Mouse (Mus musculus): ENCODE results near the gene Adgrl2.

Adgrl2 gene

GRCm38 (mm10) chr3:148887902-148888301 lies 102.5 kb downstream of the Adgrl2 start:
- intact Hi-C loops (cut with DNase I) = no loop called here

DNA sequence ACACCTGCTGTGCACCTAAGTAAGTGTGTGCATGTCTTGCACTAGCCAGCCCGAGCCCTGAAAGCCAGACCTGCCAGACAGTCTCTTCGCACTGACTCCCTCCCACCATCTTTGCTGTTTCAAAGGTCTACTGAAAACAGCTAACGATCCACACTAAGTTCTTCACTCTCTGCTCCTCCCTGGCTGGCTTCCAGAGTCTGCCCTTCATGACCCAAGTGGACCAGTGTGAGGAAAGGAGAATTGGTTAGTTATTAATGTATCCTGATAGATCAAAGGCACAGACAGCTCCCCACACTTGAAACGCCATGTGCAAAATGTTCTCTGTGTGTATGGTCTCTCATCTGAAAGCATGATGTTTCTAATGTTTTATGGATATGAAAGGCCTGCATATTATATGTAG lies 103.4 kb downstream of the Adgrl2 start:
- intact Hi-C loops (cut with DNase I) = no loop called here

- intact Hi-C loops (cut with DNase I) = no loop called here
Observed at GRCm38 (mm10) chr3:148885980-148886668, 104.2 kb downstream of the Adgrl2 start.

GRCm38 (mm10) chr3:148885184-148885583 lies 105.2 kb downstream of the Adgrl2 start:
- intact Hi-C loops (cut with DNase I) = no loop called here

DNA sequence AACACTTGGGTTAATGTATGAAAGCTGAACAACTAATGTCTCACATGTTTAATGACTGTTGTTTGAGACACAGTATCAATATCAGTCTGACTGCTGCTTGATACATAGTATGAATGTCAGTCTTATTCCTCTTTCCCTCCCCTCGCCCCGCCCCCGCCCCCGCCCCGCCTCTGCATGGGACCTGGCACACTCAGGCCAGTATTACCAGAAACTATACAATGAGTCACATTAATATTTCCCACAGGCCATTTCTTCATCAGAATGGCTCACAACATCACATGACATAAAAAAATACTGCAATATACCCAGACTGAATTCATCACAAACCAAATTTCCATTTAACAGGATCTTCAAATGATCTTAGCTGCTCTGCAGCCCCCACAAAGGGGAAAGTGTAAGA lies 108.9 kb downstream of the Adgrl2 start:
- intact Hi-C loops (cut with DNase I) = no loop called here

- intact Hi-C loops (cut with DNase I) = no loop called here
Observed at GRCm38 (mm10) chr3:148872563-148872962, 117.8 kb downstream of the Adgrl2 start.

DNA sequence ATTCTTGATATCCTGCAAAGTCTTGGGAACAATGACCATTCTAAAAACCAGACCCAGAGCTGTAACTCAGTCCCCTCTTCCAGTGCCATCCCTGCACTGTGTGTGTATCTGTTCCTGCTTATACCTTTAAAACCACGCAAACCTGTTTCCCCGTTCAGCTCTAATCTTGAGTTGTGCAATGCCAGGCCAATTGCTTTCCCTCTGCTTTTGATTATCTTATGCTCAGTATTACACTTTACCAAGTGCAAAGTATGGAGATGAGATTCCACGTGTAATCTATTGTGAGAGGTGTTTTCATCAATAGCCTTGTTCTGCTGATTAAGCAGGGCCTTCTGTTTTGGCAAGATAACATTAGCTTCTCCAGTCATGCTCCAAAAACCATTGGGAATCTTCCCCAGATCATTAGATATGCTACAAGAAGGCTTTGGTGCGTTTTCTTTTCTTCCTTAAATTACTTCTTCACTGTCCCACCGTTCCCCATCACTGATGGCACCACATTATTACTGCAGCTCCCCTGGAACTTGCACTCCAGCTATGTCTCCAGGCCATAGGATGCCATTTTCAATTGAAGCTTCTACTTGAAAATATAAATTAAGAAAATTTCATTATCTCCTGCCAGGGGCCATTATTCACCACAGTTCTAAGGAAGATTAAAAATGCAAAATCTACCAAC lies 118.4 kb downstream of the Adgrl2 start:
- intact Hi-C loops (cut with DNase I) = no loop called here

- intact Hi-C loops (cut with DNase I) = no loop called here
Observed at GRCm38 (mm10) chr3:148867618-148868017, 122.7 kb downstream of the Adgrl2 start.

DNA sequence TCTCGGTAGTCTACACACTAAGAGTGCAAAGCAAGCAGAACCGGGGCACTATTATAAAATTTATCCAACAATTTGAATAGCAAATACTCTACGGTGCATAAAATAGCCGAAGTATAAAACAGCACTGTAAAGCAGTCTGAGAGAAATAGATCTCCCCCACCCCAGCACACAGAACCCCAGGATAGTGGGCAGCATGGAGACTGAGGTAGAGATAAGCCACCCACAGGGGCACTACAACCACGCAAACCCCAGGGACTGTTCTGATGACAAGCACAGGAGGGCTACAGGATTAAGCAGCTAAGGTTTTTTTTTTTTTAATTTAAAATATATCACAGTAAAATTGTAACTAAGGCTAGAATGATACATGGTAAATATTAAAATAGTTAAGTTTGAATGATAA lies 123.7 kb downstream of the Adgrl2 start:
- intact Hi-C loops (cut with DNase I) = no loop called here

DNA sequence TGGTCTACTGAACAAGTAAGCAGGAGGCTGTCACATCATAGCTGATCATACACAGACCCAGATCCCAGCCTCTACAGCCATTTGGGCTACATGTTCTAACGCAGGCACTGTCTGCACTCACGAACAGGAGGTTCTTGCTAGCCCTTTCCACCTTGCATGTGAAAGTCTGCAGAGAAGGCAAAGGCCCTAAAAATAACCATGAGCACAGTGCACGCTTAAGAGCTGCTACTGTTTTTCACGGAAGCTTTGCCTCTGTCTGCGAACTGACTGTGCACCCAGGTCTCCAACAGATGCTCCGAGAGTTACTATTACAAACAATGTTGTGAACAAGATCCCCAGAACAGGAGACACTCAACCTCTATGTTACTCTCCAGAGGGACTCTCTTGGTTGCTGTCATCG lies 124.3 kb downstream of the Adgrl2 start:
- intact Hi-C loops (cut with DNase I) = no loop called here

DNA sequence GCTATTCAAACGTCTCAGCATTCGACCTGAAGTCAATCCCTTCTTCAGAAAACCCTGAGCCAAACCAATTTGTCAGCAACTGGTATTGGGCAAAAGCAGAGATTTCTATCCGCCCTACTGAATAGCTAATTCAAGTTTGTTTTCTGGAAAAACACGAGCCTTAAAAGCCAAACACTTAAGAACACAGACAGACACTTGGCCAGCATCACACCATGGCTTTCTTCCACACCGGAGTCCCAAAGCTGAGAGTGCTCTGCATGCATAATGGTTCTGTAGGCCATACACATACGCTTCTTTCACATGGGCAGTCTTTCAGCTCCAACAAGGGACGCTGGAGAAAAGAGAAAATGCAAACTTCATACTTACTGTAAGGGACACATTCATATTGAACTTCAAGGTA lies 125.1 kb downstream of the Adgrl2 start:
- intact Hi-C loops (cut with DNase I) = no loop called here

- intact Hi-C loops (cut with DNase I) = no loop called here
Observed at GRCm38 (mm10) chr3:148861860-148862259, 128.5 kb downstream of the Adgrl2 start.

DNA sequence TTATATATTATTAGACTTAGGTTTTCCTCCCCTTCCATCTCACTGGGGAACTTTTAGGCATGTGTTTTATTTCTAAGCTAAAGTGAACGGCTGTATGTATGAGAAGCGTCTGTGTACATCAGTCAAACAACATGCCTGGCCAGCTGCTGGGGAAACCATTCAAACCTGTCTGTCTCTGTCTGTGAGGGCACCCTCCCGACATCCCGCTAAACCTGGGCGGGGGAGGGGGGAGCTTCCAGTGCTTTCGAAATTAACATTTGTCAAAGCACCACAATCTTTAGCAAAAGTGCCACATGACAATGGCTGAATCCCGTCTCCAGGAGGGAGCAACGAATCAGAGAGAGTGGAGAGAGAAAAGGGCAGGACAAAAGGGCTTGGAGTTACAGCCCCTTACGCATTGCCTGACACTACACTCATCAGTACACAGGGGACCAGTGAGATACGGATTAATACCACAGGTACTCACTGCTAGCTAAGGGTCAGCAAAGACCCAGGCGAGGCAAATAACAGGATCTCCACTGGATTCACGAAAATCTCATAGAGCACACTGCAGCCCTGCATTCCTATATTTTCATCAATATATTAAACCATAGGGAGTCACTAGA lies 135.9 kb downstream of the Adgrl2 start:
- intact Hi-C loops (cut with DNase I) = no loop called here

DNA sequence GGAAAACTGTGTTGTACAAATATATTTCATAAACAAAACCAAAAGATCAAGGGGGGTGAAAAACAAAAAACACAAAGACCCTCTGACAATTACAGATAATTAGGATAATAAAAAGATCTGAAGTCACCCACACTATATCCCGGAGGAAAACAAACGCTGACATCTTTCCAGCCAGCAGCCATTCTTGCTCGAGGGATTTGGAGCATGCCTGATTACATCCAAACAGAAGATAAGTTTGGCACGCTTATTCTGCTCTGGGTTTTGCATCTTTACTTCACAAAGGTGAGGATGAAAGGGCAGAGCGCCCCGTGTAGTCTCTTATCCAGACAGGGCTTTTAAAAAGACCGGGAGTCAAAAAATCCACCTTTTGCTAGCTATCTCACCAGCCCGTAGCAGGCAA lies 137.0 kb downstream of the Adgrl2 start:
- intact Hi-C loops (cut with DNase I) = no loop called here

DNA sequence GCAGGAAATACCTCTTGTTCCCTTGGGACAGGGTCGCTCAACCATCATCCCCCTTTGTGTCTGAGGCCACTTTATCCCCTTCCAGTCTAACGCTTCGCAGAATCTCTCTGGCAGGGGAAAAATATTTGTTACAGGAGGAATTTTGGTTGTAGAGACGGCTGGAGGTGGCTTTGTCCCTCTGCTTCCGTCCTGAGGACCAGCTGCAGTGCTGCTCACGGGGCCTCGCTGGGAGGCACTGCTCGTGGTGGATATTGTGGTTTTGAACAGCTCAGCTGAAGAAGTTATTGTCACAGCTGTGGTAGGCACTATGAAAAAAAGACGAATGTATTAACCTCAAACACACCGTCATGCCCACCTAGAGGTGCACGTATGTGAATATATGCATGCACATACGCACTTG lies 137.8 kb downstream of the Adgrl2 start:
- intact Hi-C loops (cut with DNase I) = no loop called here

- intact Hi-C loops (cut with DNase I) = no loop called here
Observed at GRCm38 (mm10) chr3:148850821-148851220, 139.5 kb downstream of the Adgrl2 start.

GRCm38 (mm10) chr3:148848366-148848765 lies 142.0 kb downstream of the Adgrl2 start:
- intact Hi-C loops (cut with DNase I) = loop anchor here (10.0 kb wide), 1 partner anchor 596 kb away; no protein-coding TSS in a partner anchor

GRCm38 (mm10) chr3:148844182-148844581 lies 146.2 kb downstream of the Adgrl2 start:
- intact Hi-C loops (cut with DNase I) = loop anchor here (10.0 kb wide), 1 partner anchor 601 kb away; no protein-coding TSS in a partner anchor

DNA sequence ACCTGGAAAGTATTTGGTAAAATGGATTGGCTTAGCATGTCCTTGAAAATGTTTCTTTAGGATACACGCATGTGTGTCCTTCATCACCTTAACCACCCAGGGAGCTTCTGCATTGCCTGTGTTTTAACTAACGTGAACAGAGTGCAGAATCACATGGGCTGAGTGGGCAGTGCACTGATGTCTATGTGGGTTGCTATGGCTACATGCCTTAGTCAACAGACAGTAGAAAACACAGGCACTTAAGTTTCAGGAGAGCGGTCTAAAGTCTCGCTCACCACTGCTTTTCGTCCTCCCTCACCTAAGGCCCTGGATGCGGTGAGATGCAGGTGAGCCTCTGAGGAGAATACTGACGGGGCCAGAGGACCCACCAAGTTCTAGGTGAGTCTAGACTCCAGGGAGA lies 147.8 kb downstream of the Adgrl2 start:
- intact Hi-C loops (cut with DNase I) = loop anchor here (10.0 kb wide), 1 partner anchor 602 kb away; no protein-coding TSS in a partner anchor

DNA sequence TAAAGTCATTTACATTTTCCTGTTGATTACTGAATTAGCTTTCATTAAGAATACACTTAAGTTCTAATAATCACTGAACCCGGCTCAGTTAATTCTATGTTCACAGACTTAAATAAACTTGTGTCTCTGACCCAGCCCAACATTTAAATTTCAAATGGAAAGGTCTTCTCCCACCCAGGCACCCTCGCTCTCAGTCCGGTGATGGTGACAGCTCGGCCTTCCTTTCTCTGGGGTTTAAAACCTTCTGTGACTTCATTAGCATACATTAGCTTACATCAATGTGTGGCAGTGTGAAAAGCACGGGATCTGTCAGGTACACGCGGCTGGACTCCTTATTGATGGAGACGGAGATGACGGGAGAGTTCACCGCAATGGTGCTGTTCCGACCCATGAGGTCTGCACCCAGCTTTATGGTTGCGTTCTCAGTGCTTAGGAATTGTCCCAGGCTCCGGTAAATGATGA lies 151.5 kb downstream of the Adgrl2 start:
- intact Hi-C loops (cut with DNase I) = no loop called here

GRCm38 (mm10) chr3:148838095-148838834 lies 152.1 kb downstream of the Adgrl2 start:
- intact Hi-C loops (cut with DNase I) = no loop called here

DNA sequence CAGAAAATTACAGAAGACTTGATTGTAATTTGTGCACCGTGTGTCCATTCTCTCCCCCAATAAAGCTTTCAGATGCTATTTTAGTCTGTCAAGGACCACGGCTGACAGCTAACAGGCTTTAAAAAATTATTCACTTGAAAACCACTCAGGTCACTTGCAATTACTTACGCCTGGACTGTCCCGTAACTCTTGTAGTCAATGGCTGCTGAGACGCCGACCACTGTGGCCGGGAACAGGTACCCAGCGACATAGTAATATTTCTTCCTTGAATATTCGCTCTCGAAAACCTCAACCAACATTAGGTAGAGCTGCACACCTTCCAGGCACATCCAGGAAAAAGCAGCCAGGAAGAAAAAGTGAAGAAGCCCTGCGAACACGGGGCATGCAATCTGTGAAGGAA lies 155.2 kb downstream of the Adgrl2 start:
- intact Hi-C loops (cut with DNase I) = no loop called here

Data from adrenal gland (tissue).